Mouse (Mus musculus): ENCODE measurements at regions not wholly inside any gene's neighbourhood (a gene's known extent, or its start where the extent isn't known, plus 50 kb on each side); places are given as distances from the start of the nearest gene placed in this dataset.
"Not testable (repeated sequence)": the region's sequence is repeated elsewhere in the genome, so short reads cannot be mapped to it uniquely, and the experiment has no call there.

DNA sequence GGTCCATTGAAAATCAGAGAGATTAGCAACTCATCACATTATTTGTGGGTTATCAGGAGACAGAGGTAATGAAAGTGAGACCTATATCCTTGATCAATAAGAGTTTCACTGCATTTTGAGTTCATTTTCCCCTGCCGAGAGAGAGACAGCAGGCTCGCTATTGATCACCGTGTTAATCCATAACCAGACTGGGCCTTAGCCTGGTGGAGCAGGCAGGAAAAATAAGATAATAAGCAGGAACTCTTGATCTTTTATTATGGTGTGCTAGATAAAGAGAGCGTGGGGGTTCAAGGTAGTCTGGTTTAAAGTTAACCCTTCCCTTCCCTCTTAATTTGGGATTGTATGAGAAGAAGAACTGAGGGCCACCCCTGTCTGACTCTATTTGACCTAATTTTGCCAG, 113.3 kb downstream of the Nr2f2 start:
- ATAC-seq (replicated peaks; ENCODE audit: low FRiP score, low TSS enrichment, poor library complexity, severe bottlenecking): no peak

DNA sequence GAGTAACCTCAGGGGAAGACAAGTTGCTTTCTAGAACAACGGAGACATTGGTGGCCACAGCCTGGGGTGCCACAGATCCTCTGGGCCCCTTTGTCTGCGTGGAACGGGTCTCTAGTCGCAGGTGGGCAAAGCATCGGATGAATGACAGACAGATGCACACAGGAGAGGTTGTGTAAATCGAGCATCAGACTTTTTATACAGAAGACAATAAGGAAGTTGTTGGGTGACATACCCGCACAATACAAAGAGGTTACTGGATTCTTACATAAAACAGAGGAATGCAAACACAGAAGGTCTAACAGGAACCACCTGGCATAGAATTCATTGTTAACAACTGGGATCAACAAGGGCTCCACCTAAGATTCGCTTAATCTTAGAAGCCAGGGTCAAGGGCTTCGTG, 127.5 kb downstream of the Nr2f2 start:
- not testable (repeated sequence) for ATAC-seq (replicated peaks; ENCODE audit: low FRiP score, low TSS enrichment, poor library complexity, severe bottlenecking)

- no peak for ATAC-seq (replicated peaks; ENCODE audit: low FRiP score, low TSS enrichment, poor library complexity, severe bottlenecking)
Measured at GRCm38 (mm10) chr7:70219310-70219709, 147.2 kb downstream of the Nr2f2 start.

DNA sequence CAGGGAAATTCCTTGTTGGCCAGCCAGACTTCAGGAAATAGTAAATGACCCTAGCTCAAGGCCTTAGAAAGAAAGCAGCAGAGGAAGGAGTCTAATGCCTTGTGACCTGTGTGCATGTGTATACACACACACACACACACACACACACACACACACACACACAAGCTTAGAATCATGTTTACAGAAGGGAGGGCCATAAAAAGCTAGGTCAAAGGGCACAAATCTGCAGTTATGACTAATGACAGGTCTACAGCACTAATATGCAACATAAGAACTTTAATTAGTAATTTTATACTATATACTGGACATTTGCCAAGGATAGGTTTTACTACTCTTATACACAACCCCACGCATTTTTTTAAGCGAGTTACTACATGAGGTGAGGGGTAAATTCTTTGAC, 149.4 kb downstream of the Nr2f2 start:
- ATAC-seq (replicated peaks; ENCODE audit: low FRiP score, low TSS enrichment, poor library complexity, severe bottlenecking): no peak

DNA sequence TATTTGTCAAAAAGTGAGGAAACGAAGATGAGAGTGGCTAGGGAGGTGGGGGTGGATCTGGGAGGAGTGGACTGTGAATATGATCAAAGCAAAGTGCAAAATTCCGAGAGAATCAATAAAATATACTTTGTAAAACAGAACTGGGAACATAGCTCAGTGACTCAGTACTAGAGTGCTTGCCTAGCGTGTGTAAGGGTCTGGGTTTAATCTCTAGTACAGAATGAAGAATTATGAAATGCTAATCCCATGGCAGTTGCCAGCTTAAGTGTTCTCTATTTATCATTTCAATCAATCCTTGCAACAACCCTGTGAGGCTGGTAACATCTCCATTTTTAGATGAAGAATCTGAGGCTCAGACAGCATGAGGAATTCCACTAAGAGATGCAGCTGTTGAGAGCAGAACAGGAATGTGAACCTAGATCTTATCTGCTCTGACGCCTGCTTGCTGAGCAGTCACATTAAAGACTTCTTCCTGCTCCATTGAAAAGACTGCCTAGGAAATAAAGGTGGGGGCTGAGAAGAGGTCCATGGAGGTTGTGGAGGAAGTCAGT, 152.5 kb downstream of the Nr2f2 start:
- no peak for ATAC-seq (replicated peaks; ENCODE audit: low FRiP score, low TSS enrichment, poor library complexity, severe bottlenecking)

- no peak for ATAC-seq (replicated peaks; ENCODE audit: low FRiP score, low TSS enrichment, poor library complexity, severe bottlenecking)
Measured at GRCm38 (mm10) chr7:70205900-70206299, 160.6 kb downstream of the Nr2f2 start.

DNA sequence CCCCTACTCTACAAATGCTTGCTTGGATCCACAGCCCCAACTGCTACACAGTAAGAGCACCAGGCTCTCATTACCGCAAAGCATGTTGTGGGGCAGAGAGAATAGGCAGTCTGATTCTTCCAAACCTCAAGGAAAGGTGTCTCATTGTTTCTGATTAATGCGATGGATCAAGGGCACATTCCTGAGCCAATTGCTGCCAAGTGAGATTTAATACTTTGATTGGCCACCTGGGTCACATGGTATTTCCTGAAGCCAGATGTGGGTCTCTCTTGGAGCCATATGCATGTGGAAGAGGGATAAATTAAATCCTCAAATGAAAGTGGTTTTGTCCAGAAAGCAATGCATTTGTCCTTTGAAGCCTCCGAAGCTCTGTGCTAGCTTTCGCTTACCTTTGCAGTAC, 166.3 kb downstream of the Nr2f2 start:
- no peak for ATAC-seq (replicated peaks; ENCODE audit: low FRiP score, low TSS enrichment, poor library complexity, severe bottlenecking)

DNA sequence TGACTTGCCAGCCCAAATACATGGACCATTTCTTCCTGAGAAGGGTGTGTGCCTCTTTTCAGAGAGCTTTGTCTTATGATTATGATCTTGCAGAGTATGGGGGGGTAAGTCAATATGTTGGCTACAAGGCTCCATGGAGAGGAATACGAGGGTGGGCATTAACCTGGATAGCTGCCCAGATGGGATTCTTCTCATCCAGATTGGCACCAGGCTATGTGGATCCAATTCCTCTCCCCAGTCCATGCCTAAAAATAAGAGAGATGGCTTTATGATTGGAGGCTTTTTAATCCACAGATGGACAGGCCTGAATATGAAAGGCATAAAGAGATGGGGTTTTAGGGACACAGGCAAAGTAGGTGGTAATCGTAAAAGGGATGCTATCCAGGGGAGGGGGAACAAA, 187.6 kb downstream of the Nr2f2 start:
- no peak for ATAC-seq (replicated peaks; ENCODE audit: low FRiP score, low TSS enrichment, poor library complexity, severe bottlenecking)

GRCm38 (mm10) chr7:70178006-70178405, 188.5 kb downstream of the Nr2f2 start:
- ATAC-seq (replicated peaks; ENCODE audit: low FRiP score, low TSS enrichment, poor library complexity, severe bottlenecking): no peak

- no peak for ATAC-seq (replicated peaks; ENCODE audit: low FRiP score, low TSS enrichment, poor library complexity, severe bottlenecking)
Measured at GRCm38 (mm10) chr7:70176686-70177259, 189.8 kb downstream of the Nr2f2 start.

DNA sequence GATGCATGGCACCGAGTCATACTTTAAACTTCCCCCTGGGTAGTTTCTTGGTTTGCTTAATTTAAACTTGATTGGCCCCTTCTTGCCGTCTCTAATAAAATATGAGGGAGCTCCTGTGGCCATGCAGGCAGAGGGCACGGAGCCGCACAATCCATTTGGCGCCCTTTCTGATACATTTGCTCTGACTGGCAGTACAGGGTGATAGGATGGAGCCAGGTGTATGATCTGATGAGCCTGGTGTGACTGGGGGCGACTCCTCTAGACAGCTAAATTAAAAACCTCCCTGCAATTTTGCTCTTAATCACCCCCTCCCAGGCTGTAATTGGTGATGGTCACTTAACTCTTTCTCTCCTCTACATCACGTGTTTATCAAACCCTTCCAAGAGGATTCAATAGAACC, 190.4 kb downstream of the Nr2f2 start:
- ATAC-seq (replicated peaks; ENCODE audit: low FRiP score, low TSS enrichment, poor library complexity, severe bottlenecking): no peak

- ATAC-seq (replicated peaks; ENCODE audit: low FRiP score, low TSS enrichment, poor library complexity, severe bottlenecking): no peak
Measured at GRCm38 (mm10) chr7:70172431-70172830, 194.1 kb downstream of the Nr2f2 start.

GRCm38 (mm10) chr7:70171456-70171855, 195.1 kb downstream of the Nr2f2 start:
- no peak for ATAC-seq (replicated peaks; ENCODE audit: low FRiP score, low TSS enrichment, poor library complexity, severe bottlenecking)

DNA sequence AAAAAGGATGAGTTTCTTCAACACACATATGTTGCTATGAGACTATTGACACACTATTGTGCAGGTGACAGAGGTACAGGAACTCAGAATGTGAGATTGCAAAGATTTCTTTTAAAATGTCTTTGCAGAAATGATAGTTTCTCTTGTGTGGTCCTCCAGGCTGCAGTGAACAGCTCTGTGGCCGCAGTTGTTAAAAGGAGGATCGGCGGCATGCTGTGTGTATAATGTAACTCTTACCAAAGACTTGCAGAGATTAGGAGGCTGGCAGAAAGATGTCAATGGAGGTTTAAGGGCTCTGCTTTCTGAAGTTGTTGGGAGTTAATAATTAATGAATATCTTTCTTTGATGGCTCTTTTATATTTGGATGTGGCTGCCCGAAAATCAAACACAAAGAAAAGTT, 198.5 kb downstream of the Nr2f2 start:
- no peak for ATAC-seq (replicated peaks; ENCODE audit: low FRiP score, low TSS enrichment, poor library complexity, severe bottlenecking)

- no peak for ATAC-seq (replicated peaks; ENCODE audit: low FRiP score, low TSS enrichment, poor library complexity, severe bottlenecking)
Measured at GRCm38 (mm10) chr7:70166081-70166480, 200.5 kb downstream of the Nr2f2 start.

DNA sequence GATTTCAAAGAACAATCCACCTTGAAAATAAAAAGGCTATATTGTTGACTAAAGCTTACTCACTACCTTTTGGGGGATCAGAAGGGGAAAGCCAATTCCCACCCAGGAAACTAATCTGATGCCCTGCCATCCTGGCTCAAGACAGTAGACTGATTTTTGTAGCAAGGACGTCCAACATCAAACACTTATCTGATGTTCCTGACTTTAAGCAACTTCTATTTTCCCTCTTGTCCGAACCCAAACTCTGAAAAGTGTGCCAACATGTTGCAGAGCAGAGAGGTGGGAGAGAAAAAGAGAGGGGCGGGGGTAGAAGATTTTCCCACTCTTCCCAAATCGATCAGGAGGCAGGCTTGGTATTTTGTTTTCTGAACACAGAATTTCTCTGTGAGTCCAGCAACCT, 201.0 kb downstream of the Nr2f2 start:
- no peak for ATAC-seq (replicated peaks; ENCODE audit: low FRiP score, low TSS enrichment, poor library complexity, severe bottlenecking)

DNA sequence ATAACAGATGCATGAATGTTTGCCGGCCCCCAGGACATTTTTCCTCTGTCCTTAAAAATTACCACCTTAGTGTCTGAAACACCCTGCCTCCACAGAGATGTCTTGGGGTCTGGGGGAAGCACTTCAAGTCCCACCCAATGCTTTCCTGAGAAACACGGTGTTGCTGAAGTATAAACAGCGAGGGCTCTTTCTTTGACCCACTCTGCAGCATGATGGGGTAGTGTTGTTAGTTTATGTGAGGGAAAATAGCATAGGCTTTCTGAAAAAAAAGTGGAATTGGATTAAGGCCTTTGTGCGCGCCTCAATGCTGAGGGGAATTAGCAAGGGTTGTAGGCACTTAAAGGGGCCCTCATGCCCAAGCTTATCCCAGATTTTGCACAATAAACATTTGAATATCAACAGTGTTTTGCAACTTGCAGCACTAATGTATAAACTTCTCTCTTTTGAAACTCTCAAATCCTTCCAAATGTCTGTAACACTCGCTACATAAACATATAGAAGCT, 201.8 kb downstream of the Nr2f2 start:
- no peak for ATAC-seq (replicated peaks; ENCODE audit: low FRiP score, low TSS enrichment, poor library complexity, severe bottlenecking)

DNA sequence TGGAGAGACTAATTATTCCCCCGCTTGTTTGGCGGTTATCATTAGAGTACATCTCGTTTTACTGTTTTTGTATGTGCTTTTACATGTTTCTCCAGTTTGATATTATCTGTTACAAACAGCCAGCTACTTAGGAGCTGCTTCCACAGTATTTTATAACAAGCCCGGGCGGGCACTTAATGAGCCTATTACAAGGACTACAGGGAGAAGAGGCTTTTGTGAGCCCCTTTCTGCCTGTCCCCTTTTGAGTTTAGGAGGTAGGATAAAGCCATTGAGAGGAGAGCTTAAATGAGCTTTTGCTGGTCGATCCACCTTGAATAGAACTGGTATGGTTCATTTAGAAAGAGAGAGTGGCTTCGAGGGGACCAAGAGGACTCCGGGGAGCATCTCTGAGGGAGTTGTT, 208.0 kb downstream of the Nr2f2 start:
- ATAC-seq (replicated peaks; ENCODE audit: low FRiP score, low TSS enrichment, poor library complexity, severe bottlenecking): no peak

DNA sequence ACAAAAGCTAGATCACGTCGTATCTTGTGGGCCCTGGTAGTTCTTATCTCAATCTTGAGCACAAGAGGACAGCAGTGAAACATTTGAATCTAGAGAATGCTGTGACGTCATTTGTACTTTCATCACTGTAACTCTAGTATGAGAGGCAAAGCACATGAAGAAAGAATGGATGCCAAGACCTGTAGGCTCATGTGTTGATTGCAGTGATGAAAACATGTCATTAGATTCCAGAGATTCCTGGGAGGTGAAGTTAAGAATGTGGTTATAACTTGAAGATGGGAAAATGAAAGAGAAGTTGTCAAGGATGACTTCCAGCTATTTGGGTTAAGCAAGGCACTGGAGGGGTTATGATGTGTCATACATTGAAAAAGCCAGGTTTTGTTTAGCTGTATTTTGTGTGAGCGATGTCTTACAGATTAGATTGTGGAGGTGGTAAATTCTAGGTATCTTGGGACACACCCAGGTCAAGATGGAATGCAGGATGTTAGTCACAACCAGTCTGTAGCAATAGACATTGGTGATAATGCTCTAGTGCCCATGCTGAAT, 221.7 kb downstream of the Nr2f2 start:
- no peak for ATAC-seq (replicated peaks; ENCODE audit: low FRiP score, low TSS enrichment, poor library complexity, severe bottlenecking)

- no peak for ATAC-seq (replicated peaks; ENCODE audit: low FRiP score, low TSS enrichment, poor library complexity, severe bottlenecking)
Measured at GRCm38 (mm10) chr7:70136837-70137236, 229.7 kb downstream of the Nr2f2 start.

DNA sequence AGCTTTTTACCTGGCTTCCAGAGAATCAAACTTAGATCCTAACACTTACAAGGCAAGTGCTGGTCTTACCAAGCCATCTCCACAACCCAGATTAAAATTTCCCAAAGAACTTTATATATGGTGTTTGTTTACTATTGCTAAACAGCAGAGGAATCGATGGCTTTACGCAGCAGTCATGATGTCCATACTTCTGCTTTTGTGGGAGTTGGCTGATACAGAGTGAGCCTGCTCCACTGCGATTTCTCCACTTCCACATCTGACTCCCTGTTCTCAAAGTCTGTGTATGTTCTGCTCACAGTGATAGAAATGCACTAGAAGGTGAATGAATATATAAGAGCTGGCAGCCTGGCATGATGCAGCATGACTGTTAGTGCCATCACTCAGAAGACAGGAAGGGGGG, 231.1 kb downstream of the Nr2f2 start:
- no peak for ATAC-seq (replicated peaks; ENCODE audit: low FRiP score, low TSS enrichment, poor library complexity, severe bottlenecking)
